Mouse (Mus musculus) liver, adult 2 months (tissue): ENCODE measurements around the gene Rsph10b.

Experiments used
- CTCF ChIP-seq: fragments of 200-500 bp; IDR thresholded peaks from 2 replicates; pipeline ENCODE4 v1.5.1; 2011; ENCODE audit warnings: low read depth, low read length, control low read depth
- POLR2A ChIP-seq: fragments of 200-500 bp; IDR thresholded peaks from 2 replicates; pipeline ENCODE4 v1.6.1; 2011; ENCODE audit warnings: low read length, control low read depth; ENCODE audit not compliant: insufficient read depth; ENCODE audit errors: extremely low read depth

DNA sequence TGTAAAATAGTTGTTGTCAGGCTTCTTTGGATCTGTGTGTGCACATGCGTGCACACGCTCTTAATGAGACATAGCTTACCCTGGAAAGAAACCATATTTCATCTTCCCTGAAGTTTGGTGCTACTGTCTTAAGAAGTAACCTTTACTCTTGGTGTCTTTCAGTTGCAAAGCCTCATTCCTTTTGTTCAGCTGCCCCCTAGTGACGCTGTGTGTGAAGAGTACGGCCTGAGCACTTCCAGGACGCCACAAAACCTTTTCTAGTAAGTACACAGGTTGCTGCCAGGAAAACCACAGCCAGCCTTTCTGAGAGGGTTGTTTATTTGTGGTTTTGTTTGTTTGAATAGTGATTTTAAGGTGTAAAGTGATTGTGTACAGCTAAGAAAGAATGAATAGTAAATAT is 15.4 kb upstream of the Rsph10b start:
- TF ChIP-seq CTCF (peak; percentile 57), POLR2A (no peak)
